Mouse (Mus musculus): ENCODE results near the gene Sntb2. TPM values are rescaled to one million over a fixed set of nuclear protein-coding genes. Genes with fewer than 3 reads are reported as not detected.

The Sntb2 gene
- polyA plus RNA-seq, 2 experiments, result 0.68 to 0.88 TPM

DNA sequence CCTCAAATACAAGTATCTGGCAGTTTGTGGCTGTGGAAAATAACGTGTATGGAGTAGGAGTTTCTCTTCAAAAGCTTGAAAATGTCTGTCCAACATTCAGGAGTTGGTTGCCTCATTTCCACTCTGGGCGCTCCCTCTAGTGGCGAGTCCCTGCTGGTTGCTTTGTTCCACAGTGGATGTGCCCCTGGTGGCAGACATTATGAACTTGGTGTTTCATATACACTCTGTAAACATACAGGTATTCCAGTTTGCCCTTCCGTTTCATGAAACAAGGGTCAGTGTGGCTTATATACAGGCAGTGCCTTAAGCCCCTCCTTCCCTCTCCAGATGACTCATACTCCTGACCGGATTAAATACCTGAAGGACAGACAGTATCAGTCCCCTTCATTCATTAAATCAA lies 67.0 kb downstream of the Sntb2 start:
- H3K4me3 ChIP-seq (ENCODE audit: insufficient read depth in 1 of 2, low read depth in 2 of 2, low read length in 2 of 2), result no peak overlapping the region
- no peak overlapping the region for H3K27ac ChIP-seq
- TF ChIP-seq CTCF (IDR thresholded peaks at IDR 0.05; ENCODE audit: low read depth) (peak; percentile 97), EP300 (IDR thresholded peaks at IDR 0.05; ENCODE audit: low read depth) (no peak)
- peak; percentile 37; the same call in 1 of the 2 replicates for ATAC-seq (ENCODE audit: insufficient read depth)
- no peaks in the 10 kb centered on the region for H3K4me1 ChIP-seq (replicated peaks; ENCODE audit: control insufficient read depth in 2 of 2, insufficient read depth in 2 of 2, low read length in 1 of 2)
- H3K36me3 ChIP-seq (replicated peaks; ENCODE audit: control insufficient read depth, insufficient read depth, low read depth), result no peaks in the 10 kb centered on the region
- H3K9me3 ChIP-seq (ENCODE audit: control insufficient read depth, low read length), result no peaks in the 10 kb centered on the region
- no peak overlapping the region for H3K4me2 ChIP-seq (ENCODE audit: low read depth)
- 23% methylated on average over 5 of the region's 5 CpGs for WGBS (ENCODE audit: insufficient replicate concordance)
- peak; percentile 44 to 55 (median 49) for DNase-seq (ENCODE audit: low read depth in 3 of 3, low spot score in 3 of 3)
- no peaks in the 10 kb centered on the region for H3K27me3 ChIP-seq (ENCODE audit: control insufficient read depth, insufficient read depth, low read length)
- H3K9ac ChIP-seq (replicated peaks), result no peak overlapping the region

DNA sequence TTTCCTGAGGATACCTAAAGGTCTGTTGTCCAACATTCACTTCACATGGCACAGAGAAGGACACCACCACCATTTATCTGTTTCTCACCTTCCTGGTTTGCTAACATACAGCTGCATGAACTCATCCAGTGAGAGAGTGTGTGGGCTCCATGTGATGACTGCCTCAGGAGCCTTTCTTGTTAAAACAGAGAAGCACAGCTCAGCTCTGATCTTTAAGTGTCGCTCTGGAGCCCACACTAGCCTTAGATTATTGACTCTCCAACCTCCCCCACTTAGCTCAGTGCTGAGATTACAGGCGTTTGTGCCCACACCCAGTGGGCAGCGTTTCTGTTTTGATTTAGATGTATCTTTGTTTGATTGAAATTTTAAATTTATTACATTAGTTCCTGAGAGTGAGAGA lies 72.2 kb downstream of the Sntb2 start:
- no peak overlapping the region for H3K4me2 ChIP-seq (ENCODE audit: low read depth)
- no peak for ATAC-seq (ENCODE audit: insufficient read depth)

DNA sequence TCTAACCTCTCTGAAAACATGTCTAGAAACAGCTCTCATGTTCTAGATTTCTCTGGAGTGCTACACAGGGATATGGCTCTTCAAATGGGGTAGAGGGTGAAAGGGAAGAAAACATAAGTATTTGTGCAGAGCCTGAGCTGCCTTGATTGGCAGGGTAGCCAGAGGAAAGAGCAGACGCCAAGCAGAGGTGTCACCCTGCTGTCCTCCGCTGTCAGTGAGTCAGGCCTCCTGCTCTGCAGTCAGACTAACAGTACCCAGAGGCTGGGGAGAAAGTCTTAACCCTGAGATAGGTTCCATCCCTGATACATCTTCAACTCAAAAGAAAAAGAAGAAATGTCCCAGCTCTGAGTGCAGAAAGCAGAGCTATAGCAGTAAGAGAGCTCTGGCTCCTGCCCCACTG lies 77.1 kb downstream of the Sntb2 start:
- Histone ChIP-seq H3K36me3 (replicated peaks; ENCODE audit: control insufficient read depth, insufficient read depth, low read depth) (no peaks in the 10 kb centered on the region), H3K4me3 (ENCODE audit: insufficient read depth in 1 of 2, low read depth in 2 of 2, low read length in 2 of 2) (no peak overlapping the region), H3K9me3 (ENCODE audit: control insufficient read depth, low read length) (no peaks in the 10 kb centered on the region), H3K9ac (replicated peaks) (no peak overlapping the region), H3K27me3 (ENCODE audit: control insufficient read depth, insufficient read depth, low read length) (no peaks in the 10 kb centered on the region), H3K27ac (no peak overlapping the region), H3K4me2 (ENCODE audit: low read depth) (no peak overlapping the region), H3K4me1 (replicated peaks; ENCODE audit: control insufficient read depth in 2 of 2, insufficient read depth in 2 of 2, low read length in 1 of 2) (no peaks in the 10 kb centered on the region)
- ATAC-seq (ENCODE audit: insufficient read depth) (no peak), DNase-seq (ENCODE audit: low read depth in 3 of 3, low spot score in 3 of 3) (no peak)
- WGBS (ENCODE audit: insufficient replicate concordance), result 64% methylated on average over 2 of the region's 2 CpGs
- TF ChIP-seq CTCF (IDR thresholded peaks at IDR 0.05; ENCODE audit: low read depth) (no peak), EP300 (IDR thresholded peaks at IDR 0.05; ENCODE audit: low read depth) (no peak)

More for the DNA sequence above, 72.2 kb downstream of the Sntb2 start:
- Histone ChIP-seq H3K4me3 (ENCODE audit: insufficient read depth in 1 of 2, low read depth in 2 of 2, low read length in 2 of 2) (no peak overlapping the region), H3K27ac (no peak overlapping the region), H3K27me3 (ENCODE audit: control insufficient read depth, insufficient read depth, low read length) (no peaks in the 10 kb centered on the region), H3K36me3 (replicated peaks; ENCODE audit: control insufficient read depth, insufficient read depth, low read depth) (no peaks in the 10 kb centered on the region), H3K9ac (replicated peaks) (no peak overlapping the region), H3K4me1 (replicated peaks; ENCODE audit: control insufficient read depth in 2 of 2, insufficient read depth in 2 of 2, low read length in 1 of 2) (no peaks in the 10 kb centered on the region), H3K9me3 (ENCODE audit: control insufficient read depth, low read length) (no peaks in the 10 kb centered on the region)
- WGBS (ENCODE audit: insufficient replicate concordance), result 63% methylated on average over 3 of the region's 3 CpGs
- no peak for TF ChIP-seq CTCF (IDR thresholded peaks at IDR 0.05; ENCODE audit: low read depth)
- no peak for TF ChIP-seq EP300 (IDR thresholded peaks at IDR 0.05; ENCODE audit: low read depth)
- DNase-seq (ENCODE audit: low read depth in 3 of 3, low spot score in 3 of 3), result no peak

DNA sequence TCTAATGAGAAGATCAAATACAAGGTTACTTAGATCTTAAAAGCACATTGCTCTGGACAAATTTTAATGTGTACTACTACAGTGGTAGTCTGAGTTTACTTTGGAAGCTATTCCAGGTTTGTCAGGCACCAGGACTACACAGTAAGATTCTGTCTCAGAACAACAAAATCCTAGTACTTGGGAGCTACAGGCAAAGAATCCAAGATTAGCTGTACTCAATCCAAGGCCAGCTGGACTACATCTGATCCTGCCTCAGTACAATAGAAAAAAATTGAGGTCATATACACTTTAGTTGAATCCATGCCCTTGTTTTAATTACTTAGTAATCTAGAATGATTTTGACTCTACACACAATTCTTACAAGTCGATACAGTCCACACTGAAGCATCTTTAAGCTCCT lies 79.4 kb downstream of the Sntb2 start:
- no peak for ATAC-seq (ENCODE audit: insufficient read depth)

DNA sequence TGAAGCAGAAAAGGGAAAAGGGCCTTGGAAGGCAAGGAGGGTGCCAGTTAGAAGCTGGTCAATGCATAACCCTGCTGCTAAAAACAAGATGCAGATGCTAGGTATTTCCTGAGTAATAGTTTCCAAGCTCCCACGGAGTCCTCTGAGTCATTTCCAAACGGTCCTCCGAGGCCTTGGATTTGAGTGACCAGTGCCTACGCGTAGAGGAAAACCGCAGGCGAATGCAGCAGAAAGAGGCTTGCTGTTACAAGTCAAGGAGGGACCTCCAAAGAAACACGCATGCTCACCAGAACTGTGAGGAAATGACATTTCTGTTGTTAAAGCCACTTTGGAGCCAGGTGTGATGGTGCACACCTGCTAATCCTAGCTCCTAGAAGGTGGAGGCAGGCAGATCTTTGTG lies 87.9 kb downstream of the Sntb2 start:
- DNase-seq (ENCODE audit: low read depth in 3 of 3, low spot score in 3 of 3), result no peak
- Histone ChIP-seq H3K36me3 (replicated peaks; ENCODE audit: control insufficient read depth, insufficient read depth, low read depth) (no peaks in the 10 kb centered on the region), H3K9ac (replicated peaks) (no peak overlapping the region), H3K4me2 (ENCODE audit: low read depth) (no peak overlapping the region), H3K9me3 (ENCODE audit: control insufficient read depth, low read length) (no peaks in the 10 kb centered on the region), H3K4me1 (replicated peaks; ENCODE audit: control insufficient read depth in 2 of 2, insufficient read depth in 2 of 2, low read length in 1 of 2) (peaks cover 0 to under 1% of the 10 kb centered on the region in 2 experiments; a peak in 1 of 4 replicates), H3K4me3 (ENCODE audit: insufficient read depth in 1 of 2, low read depth in 2 of 2, low read length in 2 of 2) (no peak overlapping the region), H3K27me3 (ENCODE audit: control insufficient read depth, insufficient read depth, low read length) (no peaks in the 10 kb centered on the region), H3K27ac (no peak overlapping the region)
- TF ChIP-seq CTCF (IDR thresholded peaks at IDR 0.05; ENCODE audit: low read depth), result no peak
- no peak for TF ChIP-seq EP300 (IDR thresholded peaks at IDR 0.05; ENCODE audit: low read depth)
- no peak for ATAC-seq (ENCODE audit: insufficient read depth)
- WGBS (ENCODE audit: insufficient replicate concordance), result 77% methylated on average over 8 of the region's 8 CpGs

More for the DNA sequence above, 79.4 kb downstream of the Sntb2 start:
- Histone ChIP-seq H3K9ac (replicated peaks) (no peak overlapping the region), H3K4me2 (ENCODE audit: low read depth) (no peak overlapping the region), H3K9me3 (ENCODE audit: control insufficient read depth, low read length) (no peaks in the 10 kb centered on the region), H3K36me3 (replicated peaks; ENCODE audit: control insufficient read depth, insufficient read depth, low read depth) (no peaks in the 10 kb centered on the region), H3K27me3 (ENCODE audit: control insufficient read depth, insufficient read depth, low read length) (no peaks in the 10 kb centered on the region), H3K4me1 (replicated peaks; ENCODE audit: control insufficient read depth in 2 of 2, insufficient read depth in 2 of 2, low read length in 1 of 2) (no peaks in the 10 kb centered on the region), H3K27ac (no peak overlapping the region), H3K4me3 (ENCODE audit: insufficient read depth in 1 of 2, low read depth in 2 of 2, low read length in 2 of 2) (no peak overlapping the region)
- no peak for TF ChIP-seq CTCF (IDR thresholded peaks at IDR 0.05; ENCODE audit: low read depth)
- TF ChIP-seq EP300 (IDR thresholded peaks at IDR 0.05; ENCODE audit: low read depth), result no peak
- DNase-seq (ENCODE audit: low read depth in 3 of 3, low spot score in 3 of 3), result no peak
- 62% methylated on average over 1 of the region's 1 CpGs for WGBS (ENCODE audit: insufficient replicate concordance)
